Mouse (Mus musculus) forebrain, postnatal 0 days (tissue): ENCODE measurements at regions not wholly inside any gene's neighbourhood (a gene's known extent, or its start where the extent isn't known, plus 50 kb on each side); places are given as distances from the start of the nearest gene placed in this dataset.

Experiments
- ATAC-seq: fragments of 200-750 bp; cut with Nextera tagmentation; 2 replicates; pipeline ENCODE4 v1.8.0; 2017; ENCODE audit warnings: mild to moderate bottlenecking, moderate library complexity
- DNase-seq: peaks from one replicate; pipeline ENCODE4 v3.0.0-alpha.2; 2015
- H3K27ac ChIP-seq: fragments of 300-500 bp; sonication (generic); 2 replicates; pipeline ENCODE4 v1.5.1; 2014; ENCODE audit warnings: low read depth, mild to moderate bottlenecking, antibody characterized with exemption, low read length, moderate library complexity, mixed read lengths
- H3K27me3 ChIP-seq: fragments of 300-500 bp; sonication (generic); 2 replicates; pipeline ENCODE4 v1.6.1; 2014; ENCODE audit warnings: mild to moderate bottlenecking, low read length, mixed read lengths; ENCODE audit not compliant: insufficient read depth
- H3K36me3 ChIP-seq: fragments of 300-500 bp; sonication (generic); 2 replicates; pipeline ENCODE4 v1.6.1; 2014; ENCODE audit warnings: mild to moderate bottlenecking, moderate library complexity; ENCODE audit not compliant: insufficient read depth
- H3K4me1 ChIP-seq: fragments of 300-500 bp; sonication (generic); 2 replicates; pipeline ENCODE4 v1.6.1; 2014; ENCODE audit warnings: antibody characterized with exemption; ENCODE audit not compliant: insufficient read depth
- H3K4me2 ChIP-seq: fragments of 300-500 bp; sonication (generic); 2 replicates; pipeline ENCODE4 v1.6.1; 2014; ENCODE audit warnings: low read depth, mild to moderate bottlenecking, moderate library complexity
- H3K4me3 ChIP-seq: fragments of 300-500 bp; sonication (generic); 2 replicates; pipeline ENCODE4 v1.5.1; 2014; ENCODE audit warnings: low read depth, low read length, mixed read lengths
- H3K9ac ChIP-seq: fragments of 300-500 bp; sonication (generic); 2 replicates; pipeline ENCODE4 v1.6.1; 2014; ENCODE audit warnings: mild to moderate bottlenecking
- H3K9me3 ChIP-seq: fragments of 300-500 bp; sonication (generic); 2 replicates; pipeline ENCODE4 v1.6.1; 2016; ENCODE audit warnings: low read length
- CTCF ChIP-seq: sonication (generic); IDR thresholded peaks from 2 replicates; pipeline ENCODE4 v1.5.1; 2016; ENCODE audit warnings: antibody characterized with exemption, control low read depth, low read depth
- WGBS: fragments of 180-500 bp; shearing (Covaris S2); extraction: QIAGEN DNeasy Blood & Tissue Kit; methylation state at CpG from one replicate; pipeline ENCODE4 v1.1.7; 2014; 5-methylcytosine and 5-hydroxymethylcytosine counted together

DNA sequence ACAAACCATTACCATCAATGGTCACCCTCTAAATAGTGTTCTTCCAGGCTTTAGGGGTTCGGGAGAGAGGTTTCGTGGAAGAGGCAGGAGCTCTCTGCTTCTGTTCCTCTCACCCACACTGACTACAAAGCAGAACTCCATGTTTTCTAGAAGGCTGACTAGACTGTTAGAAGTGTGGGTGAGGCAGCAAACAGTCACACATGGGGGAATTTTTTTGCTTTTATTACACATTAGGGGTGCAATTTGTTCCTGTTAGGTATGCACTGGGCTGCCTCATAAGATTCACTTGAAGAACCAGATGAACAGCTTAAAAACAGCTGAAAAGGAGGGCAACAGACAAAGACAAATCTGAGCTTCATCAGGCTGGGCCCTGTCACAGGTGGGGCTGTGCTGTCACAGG, 124.5 kb upstream of the Syt13 start:
- no peak overlapping the region for H3K4me3 ChIP-seq
- no peak overlapping the region for H3K9ac ChIP-seq
- no peak for TF ChIP-seq CTCF
- ATAC-seq = no peak
- 89% methylated on average over 2 of the region's 2 CpGs for WGBS
- H3K9me3 ChIP-seq = no peaks in the 10 kb centered on the region
- no peaks in the 10 kb centered on the region for H3K36me3 ChIP-seq
- H3K4me1 ChIP-seq = no peaks in the 10 kb centered on the region
- H3K4me2 ChIP-seq = no peak overlapping the region
- H3K27me3 ChIP-seq = no peaks in the 10 kb centered on the region
- H3K27ac ChIP-seq = no peak overlapping the region
- DNase-seq = no peak

DNA sequence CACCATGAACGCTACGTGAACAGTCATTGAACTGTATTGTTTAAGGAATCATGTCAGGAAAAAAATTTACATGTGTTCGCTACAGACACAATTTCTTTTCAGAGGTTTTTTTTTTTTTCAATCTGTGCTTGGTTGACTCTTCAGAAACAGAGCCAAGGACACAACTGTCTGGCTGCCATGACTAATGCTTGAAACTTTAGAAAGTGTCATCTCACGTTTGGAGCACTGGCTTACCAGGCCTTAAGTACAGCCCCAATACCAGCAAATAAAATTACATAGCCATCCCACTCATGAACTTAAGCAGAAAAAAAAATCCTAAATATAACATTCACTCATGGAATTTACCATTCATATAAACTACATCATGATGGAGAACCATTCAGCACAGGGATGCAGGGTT, 115.1 kb upstream of the Syt13 start:
- H3K27ac ChIP-seq = no peak overlapping the region
- no peak overlapping the region for H3K9ac ChIP-seq
- no peaks in the 10 kb centered on the region for H3K27me3 ChIP-seq
- H3K4me3 ChIP-seq = no peak overlapping the region
- H3K4me2 ChIP-seq = no peak overlapping the region
- no peaks in the 10 kb centered on the region for H3K9me3 ChIP-seq
- ATAC-seq = no peak
- no peaks in the 10 kb centered on the region for H3K4me1 ChIP-seq
- no peak for DNase-seq
- TF ChIP-seq CTCF = no peak
- H3K36me3 ChIP-seq = no peaks in the 10 kb centered on the region
- 76% methylated on average over 4 of the region's 4 CpGs for WGBS

DNA sequence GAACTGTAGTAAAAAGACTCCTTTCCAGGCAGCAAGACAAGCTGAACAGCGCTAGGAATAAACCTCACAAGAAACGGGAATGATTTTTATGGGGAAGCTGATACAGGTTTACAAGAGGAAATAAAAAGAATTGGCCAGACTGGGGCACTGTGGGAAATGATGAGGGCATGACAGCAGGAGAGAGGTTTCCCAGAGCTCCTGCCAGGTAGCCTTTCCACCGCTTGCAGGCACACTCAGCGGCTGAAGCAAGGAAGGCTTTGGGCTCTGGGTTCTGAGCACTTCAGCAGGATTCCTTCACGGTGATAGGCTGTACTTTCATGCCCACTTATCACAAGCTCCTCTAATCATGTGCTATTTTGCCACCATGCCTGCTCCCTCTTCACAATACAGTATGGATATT, 114.2 kb upstream of the Syt13 start:
- Histone ChIP-seq H3K27ac (no peak overlapping the region), H3K4me2 (no peak overlapping the region), H3K4me3 (no peak overlapping the region), H3K9me3 (no peaks in the 10 kb centered on the region), H3K27me3 (no peaks in the 10 kb centered on the region), H3K36me3 (no peaks in the 10 kb centered on the region), H3K9ac (no peak overlapping the region), H3K4me1 (no peaks in the 10 kb centered on the region)
- no peak for ATAC-seq
- no peak for TF ChIP-seq CTCF
- 63% methylated on average over 5 of the region's 5 CpGs for WGBS
- no peak for DNase-seq

DNA sequence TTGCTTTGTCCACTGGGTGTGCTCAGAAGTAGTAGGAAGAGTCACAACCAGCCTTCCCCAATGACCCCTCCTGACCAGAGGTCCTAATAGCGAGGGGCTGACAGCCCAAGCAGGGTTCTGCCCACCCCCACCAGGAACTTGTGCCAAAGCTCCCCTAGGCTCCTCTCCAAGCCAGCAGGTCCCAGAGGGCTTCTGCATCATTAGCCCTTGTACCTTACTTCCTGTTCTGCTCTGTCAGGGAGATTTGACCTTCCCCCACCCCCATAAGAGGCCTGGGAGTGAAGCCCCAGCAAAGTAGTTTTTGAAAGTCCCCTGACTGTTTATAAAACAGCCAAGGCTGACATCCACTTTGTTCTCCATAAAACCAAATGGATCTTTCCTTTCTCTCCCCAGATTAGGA, 110.0 kb upstream of the Syt13 start:
- Histone ChIP-seq H3K4me2 (no peak overlapping the region), H3K9me3 (no peaks in the 10 kb centered on the region), H3K27me3 (no peaks in the 10 kb centered on the region), H3K27ac (no peak overlapping the region), H3K9ac (no peak overlapping the region), H3K4me3 (no peak overlapping the region), H3K36me3 (no peaks in the 10 kb centered on the region), H3K4me1 (peaks cover 20% of the 10 kb centered on the region)
- WGBS = 79% methylated on average over 1 of the region's 1 CpGs
- no peak for TF ChIP-seq CTCF
- no peak for DNase-seq
- no peak for ATAC-seq

DNA sequence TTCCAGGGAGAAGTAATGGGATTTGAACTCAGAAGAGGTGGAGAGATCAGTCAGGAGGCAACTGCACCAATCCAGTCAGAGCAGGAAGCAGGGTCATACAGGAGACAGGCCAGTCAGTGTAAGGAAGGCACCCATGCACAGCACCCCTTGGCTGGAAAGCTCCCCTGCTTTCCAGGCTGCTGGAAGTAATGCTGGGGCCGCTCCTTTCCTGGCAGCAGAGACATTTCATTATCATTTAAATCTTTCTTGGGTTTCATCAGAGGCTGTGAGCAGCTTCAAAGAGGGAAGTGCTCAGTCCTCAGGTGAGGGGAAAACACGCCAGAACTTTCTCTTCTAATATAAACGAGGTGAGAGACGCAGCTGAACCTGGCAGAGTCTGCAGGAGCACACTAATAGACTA, 109.1 kb upstream of the Syt13 start:
- no peak for DNase-seq
- peak overlapping the region; percentile 78; the same call in 1 of the 2 replicates for H3K27ac ChIP-seq
- 28% methylated on average over 4 of the region's 4 CpGs for WGBS
- no peak overlapping the region for H3K4me3 ChIP-seq
- H3K4me2 ChIP-seq = no peak overlapping the region
- no peaks in the 10 kb centered on the region for H3K9me3 ChIP-seq
- H3K9ac ChIP-seq = no peak overlapping the region
- no peak for TF ChIP-seq CTCF
- no peaks in the 10 kb centered on the region for H3K36me3 ChIP-seq
- no peaks in the 10 kb centered on the region for H3K27me3 ChIP-seq
- no peak for ATAC-seq
- H3K4me1 ChIP-seq = peaks cover 21% of the 10 kb centered on the region

DNA sequence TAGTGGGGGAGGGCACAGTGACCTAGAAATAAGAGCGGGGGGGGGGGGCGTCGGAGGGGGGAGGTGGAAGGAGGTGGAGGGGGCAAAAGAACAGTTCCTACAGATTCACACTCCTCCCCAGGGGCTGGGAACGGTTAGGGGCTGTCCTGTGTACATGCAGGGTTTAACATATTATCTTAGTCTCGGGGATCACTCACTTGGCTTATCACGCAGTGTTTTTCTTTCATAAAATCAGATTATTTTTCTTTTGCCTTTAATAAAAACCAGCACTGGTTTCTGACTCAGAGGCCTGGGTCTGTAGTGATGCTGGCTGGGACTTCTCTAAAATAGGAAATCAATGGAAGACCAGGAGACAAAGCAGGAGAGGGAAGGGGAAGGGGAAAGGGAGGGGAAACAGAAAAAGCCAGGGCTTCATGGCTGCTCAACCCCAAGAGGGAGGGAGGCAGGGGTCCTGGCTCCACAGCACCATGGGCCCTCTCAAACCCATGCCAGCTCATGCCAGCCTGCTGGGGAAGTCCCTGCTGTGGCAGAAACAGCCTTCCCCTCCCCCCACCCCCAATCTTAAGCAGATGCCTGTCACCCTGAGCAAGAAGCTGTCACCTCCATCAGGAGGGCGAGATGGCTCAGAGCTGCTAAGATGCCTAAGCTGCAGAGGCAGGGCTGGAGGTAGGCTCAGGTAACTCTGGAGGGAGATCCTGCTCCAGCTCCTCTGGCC, 108.3 kb upstream of the Syt13 start:
- Histone ChIP-seq H3K27me3 (no peaks in the 10 kb centered on the region), H3K4me1 (peaks cover 21% of the 10 kb centered on the region), H3K9me3 (no peaks in the 10 kb centered on the region), H3K4me2 (no peak overlapping the region), H3K4me3 (no peak overlapping the region), H3K36me3 (no peaks in the 10 kb centered on the region), H3K27ac (peak overlapping the region; percentile 78), H3K9ac (no peak overlapping the region)
- peak; percentile 52 for DNase-seq
- no peak for TF ChIP-seq CTCF
- 28% methylated on average over 6 of the region's 7 CpGs for WGBS
- ATAC-seq = peak; percentile 73

DNA sequence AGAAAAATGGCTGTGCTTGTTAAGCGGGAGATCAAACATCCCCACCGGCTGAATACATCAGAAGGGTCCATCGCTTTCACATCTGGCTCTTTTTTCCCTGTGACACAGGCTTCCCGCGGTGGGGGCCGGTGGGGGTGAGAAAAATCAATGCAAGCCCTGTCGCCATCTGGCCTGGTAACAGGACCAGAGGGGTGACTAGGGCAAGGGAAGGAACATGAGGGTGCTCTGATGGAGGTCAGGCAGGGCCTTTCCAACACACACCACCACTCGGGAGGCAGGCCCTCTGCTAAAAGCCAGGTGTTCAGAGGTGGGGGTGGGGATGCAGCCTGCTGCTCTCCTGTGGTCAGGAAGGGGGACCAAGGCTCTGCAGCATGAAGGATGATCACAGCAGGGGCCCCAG, 107.5 kb upstream of the Syt13 start:
- no peak overlapping the region for H3K4me3 ChIP-seq
- DNase-seq (no peak), ATAC-seq (no peak; the same call in 1 of the 2 replicates)
- peaks cover 21% of the 10 kb centered on the region for H3K4me1 ChIP-seq
- H3K36me3 ChIP-seq = no peaks in the 10 kb centered on the region
- no peak overlapping the region for H3K4me2 ChIP-seq
- no peak for TF ChIP-seq CTCF
- H3K27ac ChIP-seq = peak overlapping the region; percentile 51
- no peak overlapping the region for H3K9ac ChIP-seq
- H3K27me3 ChIP-seq = no peaks in the 10 kb centered on the region
- H3K9me3 ChIP-seq = no peaks in the 10 kb centered on the region
- WGBS = 8% methylated on average over 8 of the region's 8 CpGs

DNA sequence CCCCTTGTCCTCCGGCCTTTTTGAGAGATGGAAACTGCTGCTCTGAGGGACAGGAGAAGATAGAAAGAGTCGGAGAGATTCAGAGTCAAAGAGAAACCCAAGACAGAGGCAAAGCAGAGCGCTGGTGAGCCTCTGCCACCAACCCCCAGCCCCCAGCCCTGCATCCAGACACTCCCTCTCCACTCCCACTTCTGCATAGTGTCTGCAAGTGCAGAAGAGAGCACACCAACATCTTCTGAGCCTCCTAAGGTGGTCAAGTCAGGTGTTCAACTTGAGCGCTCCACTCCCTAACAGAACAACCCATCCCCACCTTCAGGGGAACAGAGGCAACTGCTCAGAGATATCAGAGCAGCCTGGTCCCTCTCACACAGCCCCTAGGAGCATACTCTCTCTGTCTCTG, 106.8 kb upstream of the Syt13 start:
- ATAC-seq = no peak
- 80% methylated on average over 4 of the region's 4 CpGs for WGBS
- TF ChIP-seq CTCF = no peak
- no peak overlapping the region for H3K4me3 ChIP-seq
- DNase-seq = no peak
- H3K27ac ChIP-seq = no peak overlapping the region
- no peak overlapping the region for H3K4me2 ChIP-seq
- no peaks in the 10 kb centered on the region for H3K27me3 ChIP-seq
- H3K9me3 ChIP-seq = no peaks in the 10 kb centered on the region
- H3K36me3 ChIP-seq = no peaks in the 10 kb centered on the region
- H3K4me1 ChIP-seq = peaks cover 21% of the 10 kb centered on the region
- H3K9ac ChIP-seq = no peak overlapping the region
